Mouse (Mus musculus): ENCODE measurements at regions not wholly inside any gene's neighbourhood (a gene's known extent, or its start where the extent isn't known, plus 50 kb on each side); places are given as distances from the start of the nearest gene placed in this dataset.

GRCm38 (mm10) chr9:32022996-32023395 lies 92.9 kb upstream of the Arhgap32 start:
- in situ Hi-C loops (cut with MboI; ENCODE audit: low pct_ligation_motif_present, low pct_unique_long_range_greater_than_20kb, low sequenced_read_pairs) (no loop called here), dilution Hi-C loops (cut with MboI; ENCODE audit: extremely low pct_ligation_motif_present, extremely low pct_unique_long_range_greater_than_20kb, low sequenced_read_pairs) (no loop called here)
- H3K27me3 ChIP-seq (replicated peaks): no peaks in the 10 kb centered on the region
- H3K4me2 ChIP-seq (ENCODE audit: insufficient read depth, low read depth, poor library complexity, severe bottlenecking): no peak overlapping the region
- no peak overlapping the region for H3K4me3 ChIP-seq (replicated peaks in 1 of 3; ENCODE audit: low read depth in 2 of 3, low read length in 2 of 3, poor library complexity in 1 of 3)
- DNase-seq (ENCODE audit: extremely low read depth): no peak
- H3K79me2 ChIP-seq (replicated peaks; ENCODE audit: control insufficient read depth, extremely low read depth, insufficient read depth, poor library complexity, severe bottlenecking): no peaks in the 10 kb centered on the region
- TF ChIP-seq POLR2AphosphoS2 (IDR thresholded peaks at IDR 0.05; ENCODE audit: low read depth, low read length) (no peak), HCFC1 (IDR thresholded peaks at IDR 0.05; ENCODE audit: low read depth, low read length) (no peak), CHD1 (IDR thresholded peaks at IDR 0.05; ENCODE audit: low read depth, low read length) (no peak), GABPA (IDR thresholded peaks at IDR 0.05; ENCODE audit: insufficient replicate concordance, low read depth, low read length) (no peak), SIN3A (IDR thresholded peaks at IDR 0.05; ENCODE audit: low read length) (no peak), USF1 (IDR thresholded peaks at IDR 0.05; ENCODE audit: low read depth, low read length) (no peak), MXI1 (IDR thresholded peaks at IDR 0.05; ENCODE audit: low read depth, low read length) (no peak), E2F4 (IDR thresholded peaks at IDR 0.05; ENCODE audit: insufficient replicate concordance, low read depth, low read length) (no peak), TBP (conservative IDR thresholded peaks at IDR 0.05; ENCODE audit: low read depth, low read length) (no peak), ZKSCAN1 (IDR thresholded peaks at IDR 0.05; ENCODE audit: borderline replicate concordance, low read depth, low read length) (no peak), JUND (conservative IDR thresholded peaks at IDR 0.05; ENCODE audit: low read depth, low read length) (no peak), KAT2A (IDR thresholded peaks at IDR 0.05; ENCODE audit: insufficient replicate concordance, low read length) (no peak), MAZ (IDR thresholded peaks at IDR 0.05; ENCODE audit: low read depth, low read length) (no peak), ZMIZ1 (IDR thresholded peaks at IDR 0.05; ENCODE audit: low read depth, low read length) (no peak), MEF2A (IDR thresholded peaks at IDR 0.05; ENCODE audit: borderline replicate concordance, low read depth, low read length) (no peak), UBTF (IDR thresholded peaks at IDR 0.05; ENCODE audit: low read depth, low read length) (no peak)
- H3K9me3 ChIP-seq (replicated peaks; ENCODE audit: low read length): no peaks in the 10 kb centered on the region
- no peaks in the 10 kb centered on the region for H3K36me3 ChIP-seq (replicated peaks in 1 of 2; ENCODE audit: control insufficient read depth in 1 of 2, insufficient read depth in 1 of 2, low read length in 1 of 2)
- H3K9ac ChIP-seq (ENCODE audit: insufficient read depth, low read depth): no peak overlapping the region
- no peaks in the 10 kb centered on the region for H3K4me1 ChIP-seq (ENCODE audit: control insufficient read depth in 1 of 2, insufficient read depth in 2 of 2)
- no peak overlapping the region for H3K27ac ChIP-seq (ENCODE audit: insufficient read depth, low read depth)

- Histone ChIP-seq H3K27ac (ENCODE audit: insufficient read depth, low read depth) (no peak overlapping the region), H3K9ac (ENCODE audit: insufficient read depth, low read depth) (no peak overlapping the region), H3K4me3 (replicated peaks in 1 of 3; ENCODE audit: low read depth in 2 of 3, low read length in 2 of 3, poor library complexity in 1 of 3) (no peak overlapping the region), H3K36me3 (replicated peaks in 1 of 2; ENCODE audit: control insufficient read depth in 1 of 2, insufficient read depth in 1 of 2, low read length in 1 of 2) (no peaks in the 10 kb centered on the region), H3K9me3 (replicated peaks; ENCODE audit: low read length) (no peaks in the 10 kb centered on the region), H3K79me2 (replicated peaks; ENCODE audit: control insufficient read depth, extremely low read depth, insufficient read depth, poor library complexity, severe bottlenecking) (no peaks in the 10 kb centered on the region), H3K27me3 (replicated peaks) (no peaks in the 10 kb centered on the region), H3K4me2 (ENCODE audit: insufficient read depth, low read depth, poor library complexity, severe bottlenecking) (no peak overlapping the region), H3K4me1 (ENCODE audit: control insufficient read depth in 1 of 2, insufficient read depth in 2 of 2) (no peaks in the 10 kb centered on the region)
- dilution Hi-C loops (cut with MboI; ENCODE audit: extremely low pct_ligation_motif_present, extremely low pct_unique_long_range_greater_than_20kb, low sequenced_read_pairs) (no loop called here), in situ Hi-C loops (cut with MboI; ENCODE audit: low pct_ligation_motif_present, low pct_unique_long_range_greater_than_20kb, low sequenced_read_pairs) (no loop called here)
- no peak for DNase-seq (ENCODE audit: extremely low read depth)
- no peak for TF ChIP-seq NRF1 (IDR thresholded peaks at IDR 0.05; ENCODE audit: low read depth, low read length)
- no peak for TF ChIP-seq JUND (conservative IDR thresholded peaks at IDR 0.05; ENCODE audit: low read depth, low read length)
Observed at GRCm38 (mm10) chr9:32024767-32025166, 91.2 kb upstream of the Arhgap32 start.
